Mouse (Mus musculus): ENCODE measurements around the gene Olfr826. TPM values are rescaled to one million over a fixed set of nuclear protein-coding genes. Genes with fewer than 3 reads are reported as not detected.

Olfr826 gene
- not detected in 2 replicates for polyA plus RNA-seq (2021; fragmentation: Nextera tagmentation)
- long read RNA-seq, experiment 1 = 0 reads
- long read RNA-seq, experiment 2 = 0 reads

DNA sequence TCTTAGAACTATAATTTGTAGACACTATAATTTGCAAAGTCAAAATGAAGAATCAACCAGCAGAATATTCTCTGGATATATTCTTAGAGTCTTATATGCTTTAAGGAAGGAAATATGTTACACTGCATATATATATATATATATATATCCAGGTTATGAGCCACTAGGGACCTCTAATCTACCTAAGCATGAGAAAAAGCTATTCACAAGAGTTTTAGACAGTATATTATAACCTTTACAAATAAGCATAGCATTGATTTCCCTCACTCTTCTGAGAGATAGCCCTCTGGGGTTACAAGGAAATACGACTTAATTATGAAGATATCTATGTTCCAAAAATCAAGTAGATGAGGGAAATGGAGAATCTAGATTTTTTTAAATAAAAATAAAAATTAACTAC lies at the start of gene Olfr826:
TSS of gene Olfr826 (minus strand) at position 101 of the 400 bp plus-strand sequence.

DNA sequence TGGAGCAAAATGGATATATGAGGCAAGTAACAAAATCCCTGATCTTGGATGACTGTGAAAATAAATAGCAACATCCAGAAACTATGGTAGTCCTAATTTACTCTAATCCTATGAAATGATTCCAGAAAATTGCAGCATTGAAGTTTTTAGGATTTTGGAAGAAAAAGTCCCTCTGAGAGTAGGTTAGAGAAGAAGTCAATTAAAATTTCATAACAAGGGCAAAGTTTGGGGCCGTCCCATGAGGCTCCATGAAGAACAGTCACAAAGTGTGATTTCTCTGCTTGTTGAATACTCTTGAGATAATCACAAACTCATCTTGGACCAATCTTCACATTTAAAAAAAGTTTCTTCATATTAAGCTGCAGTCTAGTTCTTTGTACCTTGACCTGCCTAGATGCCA lies 30.3 kb upstream of the Olfr826 start, which contains the start of gene Olfr827:
TSS of gene Olfr827 (minus strand) at position 101 of the 400 bp plus-strand sequence.

DNA sequence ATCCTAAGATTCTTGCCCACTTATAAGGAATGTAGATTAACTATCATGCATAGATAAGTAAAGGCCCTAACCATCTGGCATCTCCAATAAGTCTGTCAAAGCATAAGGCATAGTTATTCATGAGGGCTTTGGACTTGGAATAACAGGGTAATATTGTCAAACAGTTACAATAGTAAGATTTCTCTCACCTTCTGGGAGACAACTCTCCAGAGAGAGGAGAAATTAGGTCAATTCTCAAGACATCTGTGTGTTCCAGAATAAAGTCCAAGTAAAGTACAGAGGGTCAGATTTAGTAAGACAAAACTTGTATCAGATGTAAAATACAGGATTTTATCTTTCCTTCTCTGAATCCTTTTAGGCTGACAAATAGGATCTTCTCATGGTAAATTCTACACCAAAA lies 17.3 kb downstream of the Olfr826 start, which contains the start of gene Olfr825:
TSS of gene Olfr825 (minus strand) at position 101 of the 400 bp plus-strand sequence.

DNA sequence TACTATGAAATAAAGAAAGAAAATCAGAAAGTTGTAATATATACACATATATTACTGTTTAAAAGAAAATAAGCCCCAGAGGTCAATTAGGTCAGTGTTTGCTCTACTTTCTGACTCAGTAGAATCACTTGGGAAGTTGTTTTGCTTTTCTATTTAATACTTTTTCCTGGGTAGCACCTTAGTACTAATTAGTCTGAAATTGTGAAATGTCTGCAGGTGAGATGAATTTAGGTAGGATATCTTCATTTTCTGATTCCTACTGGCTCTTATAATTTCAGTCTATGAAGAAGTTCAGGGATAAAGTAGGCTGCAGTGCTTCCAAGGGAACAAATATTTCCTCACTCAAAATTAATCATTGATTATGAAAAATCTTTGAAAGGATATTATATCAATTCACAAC lies 54.1 kb downstream of the Olfr826 start, which contains the start of gene Olfr824:
TSS of gene Olfr824 (minus strand) at position 101 of the 400 bp plus-strand sequence.

Other genes starting within 250 kb of the Olfr826 start
- not detected in 2 replicates for gene Olfr818, start 235.1 kb downstream of the Olfr826 start, polyA plus RNA-seq (2021; fragmentation: Nextera tagmentation)
- gene Olfr819, start 216.9 kb downstream of the Olfr826 start, polyA plus RNA-seq (2021; fragmentation: Nextera tagmentation) = not detected in 2 replicates
- gene Olfr247, start 208.0 kb downstream of the Olfr826 start, polyA plus RNA-seq (2021; fragmentation: Nextera tagmentation) = not detected in 2 replicates
- gene Gm10310, start 199.1 kb downstream of the Olfr826 start, polyA plus RNA-seq (2021; fragmentation: Nextera tagmentation) = 0.03 TPM in 1 of 2 replicates, not detected in the other
- not detected in 2 replicates for gene Olfr820, start 171.6 kb downstream of the Olfr826 start, polyA plus RNA-seq (2021; fragmentation: Nextera tagmentation)
- not detected in 2 replicates for gene Olfr821, start 153.8 kb downstream of the Olfr826 start, polyA plus RNA-seq (2021; fragmentation: Nextera tagmentation)
- gene Olfr822, start 113.0 kb downstream of the Olfr826 start, polyA plus RNA-seq (2021; fragmentation: Nextera tagmentation) = not detected in 2 replicates
- not detected in 2 replicates for gene Olfr823, start 68.8 kb downstream of the Olfr826 start, polyA plus RNA-seq (2021; fragmentation: Nextera tagmentation)
- not detected in 2 replicates for gene Olfr824, start 54.2 kb downstream of the Olfr826 start, polyA plus RNA-seq (2021; fragmentation: Nextera tagmentation)
- not detected in 2 replicates for gene Olfr825, start 17.4 kb downstream of the Olfr826 start, polyA plus RNA-seq (2021; fragmentation: Nextera tagmentation)
- not detected in 2 replicates for gene Olfr827, start 30.2 kb upstream of the Olfr826 start, polyA plus RNA-seq (2021; fragmentation: Nextera tagmentation)
- 0.23 TPM in 1 of 2 replicates, not detected in the other for gene Neurod4, start 96.1 kb upstream of the Olfr826 start, polyA plus RNA-seq (2021; fragmentation: Nextera tagmentation)
- gene Tespa1, start 138.7 kb upstream of the Olfr826 start, polyA plus RNA-seq (2021; fragmentation: Nextera tagmentation) = not detected in 2 replicates
- 0.04 and 0.06 TPM in 2 replicates for gene Vmn2r84, start 210.1 kb upstream of the Olfr826 start, polyA plus RNA-seq (2021; fragmentation: Nextera tagmentation)
- 0.06 TPM in 2 replicates for gene Vmn2r85, start 245.5 kb upstream of the Olfr826 start, polyA plus RNA-seq (2021; fragmentation: Nextera tagmentation)

Data from left cerebral cortex, adult 6 months (tissue).